Mouse (Mus musculus) megakaryocyte-erythroid progenitor cell, adult 5-6 weeks (primary cell): Measurements from ENCODE around the gene Pdcd6. TPM values are rescaled to one million over a fixed set of nuclear protein-coding genes. Genes with fewer than 3 reads are reported as not detected.
A peak's percentile ranks its signal among the peaks of the same experiment; 100 is the strongest.

Experiments used
- ATAC-seq: replicated peaks from 2 replicates; pipeline ENCODE4 v1.8.0; 2016; ENCODE audit warnings: mild to moderate bottlenecking, inconsistent platforms; ENCODE audit not compliant: severe bottlenecking, poor library complexity, low FRiP score, low TSS enrichment
- total RNA-seq, 2 experiments: library from RNA; stranded (forward) in 1 of 2; stranded (reverse) in 1 of 2; fragments of 200-1000, 215-1000 nt in 1 of 2; fragments of >200 nt in 1 of 2; fragmentation: Nextera tagmentation in 1 of 2; gene quantifications; 2 replicates each; pipeline ENCODE4 v1.2.3; 2014 to 2017

Pdcd6 gene
- total RNA-seq (2014; fragmentation: Nextera tagmentation) (102 and 146 TPM in 2 replicates), total RNA-seq (2017) (107 and 126 TPM in 2 replicates)

DNA sequence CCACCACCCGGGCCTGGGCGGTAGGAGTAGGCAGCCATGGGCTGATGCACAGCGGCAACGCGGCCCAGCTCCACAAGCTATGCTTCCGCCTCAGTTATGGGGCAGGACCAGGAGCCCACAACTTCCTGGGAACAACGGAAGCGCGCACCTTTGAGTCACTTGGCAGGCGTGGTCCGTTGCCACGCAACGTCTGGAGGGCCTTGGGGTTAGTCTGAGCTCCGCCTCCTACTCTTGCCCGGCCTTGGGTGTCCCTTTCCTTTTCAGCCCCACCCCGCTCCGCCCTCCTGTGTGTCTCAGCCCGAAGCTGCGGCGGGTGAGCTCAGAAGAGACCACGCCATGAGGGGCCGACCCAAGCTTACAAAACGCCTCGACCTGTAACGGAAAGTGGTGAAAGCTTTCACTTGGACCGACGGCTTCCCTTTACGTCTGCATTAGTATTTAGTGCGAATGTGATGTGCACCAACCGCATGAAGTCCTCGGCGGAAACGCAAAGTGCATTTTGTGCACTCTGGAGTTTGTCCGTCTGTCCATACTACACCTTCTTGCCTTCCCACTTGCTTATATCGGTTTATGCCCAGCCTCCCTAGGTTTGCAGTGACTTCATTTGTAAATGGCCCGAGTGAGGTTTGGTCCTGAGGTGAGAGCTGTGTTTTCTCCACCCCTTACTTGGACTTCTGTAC lies at the start of gene Pdcd6:
Gene Pdcd6 (minus strand): TSS at position 411 of the 680 bp plus-strand sequence.
- ATAC-seq = peak; percentile 99

- ATAC-seq = no peak
Measured at GRCm38 (mm10) chr13:74363859-74364235, 46.5 kb upstream of the Pdcd6 start, which contains the start of gene Lrrc14b. TSS of gene Lrrc14b (minus strand) at chr13:74364005.

- ATAC-seq = peak; percentile 20; the same call in 1 of the 2 replicates
Measured at GRCm38 (mm10) chr13:74363176-74363858, 45.9 kb upstream of the Pdcd6 start.

GRCm38 (mm10) chr13:74362218-74362617 lies 44.8 kb upstream of the Pdcd6 start:
- ATAC-seq = no peak

DNA sequence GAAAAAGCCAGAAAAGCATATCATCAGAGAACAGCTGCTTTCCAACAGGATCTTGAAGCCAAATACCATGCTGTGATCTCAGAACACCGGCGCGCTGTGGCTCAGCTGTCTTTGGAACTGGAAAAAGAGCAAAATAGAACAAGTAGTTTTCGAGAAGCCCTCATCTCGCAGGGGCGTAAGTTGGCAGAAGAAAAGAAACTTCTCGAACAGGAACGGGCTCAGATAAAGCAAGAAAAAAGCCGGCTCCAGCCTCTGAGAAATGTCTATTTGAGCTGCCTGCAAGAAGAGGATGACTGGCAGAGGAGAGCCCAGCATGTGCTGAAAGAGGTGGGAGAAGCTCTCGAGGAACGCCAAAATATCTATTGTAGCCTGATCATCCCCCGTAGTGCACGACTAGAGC lies 39.1 kb upstream of the Pdcd6 start:
- ATAC-seq = no peak

- peak; percentile 15; the same call in 1 of the 2 replicates for ATAC-seq
Measured at GRCm38 (mm10) chr13:74350435-74350906, 33.1 kb upstream of the Pdcd6 start.

DNA sequence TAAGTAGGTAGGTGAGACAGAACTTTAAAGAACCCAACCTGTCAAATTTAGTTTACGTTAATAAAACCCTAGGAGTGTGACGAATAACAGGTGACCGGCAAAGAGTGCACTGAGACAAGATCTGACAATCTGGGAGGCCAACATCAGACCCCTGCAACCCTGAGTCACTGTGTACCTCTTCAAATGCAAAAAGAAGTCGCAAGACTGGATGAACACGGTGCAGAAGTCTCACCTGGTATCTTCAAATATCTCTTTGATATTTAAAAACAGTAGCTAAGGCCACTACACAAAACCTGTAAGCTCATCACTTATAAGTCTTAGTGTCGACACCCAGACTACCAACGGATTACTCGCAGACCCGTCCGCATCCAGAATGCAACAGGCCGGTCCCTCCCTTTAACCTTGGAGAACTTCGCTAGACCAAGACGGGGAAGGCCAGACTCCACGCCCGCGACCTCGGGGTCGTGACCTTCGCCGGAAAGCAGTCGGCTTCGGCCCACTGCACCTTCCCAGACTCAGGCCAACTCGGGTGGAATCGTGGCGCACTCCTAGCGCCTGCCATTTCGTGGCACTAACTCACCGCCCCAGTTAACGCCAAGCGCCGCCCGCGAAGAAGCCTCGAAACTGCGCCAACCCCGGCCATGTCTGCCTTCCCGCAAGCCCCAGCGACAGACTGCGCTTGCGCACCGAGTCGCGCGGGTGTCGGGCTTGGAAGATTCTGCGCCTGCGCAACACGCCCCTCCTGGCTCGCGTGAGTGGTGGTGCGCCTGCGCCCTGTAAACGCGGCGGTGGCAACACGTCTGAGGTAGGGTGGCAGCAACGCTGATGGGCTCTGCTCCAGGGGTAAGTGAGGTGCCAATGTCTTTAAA lies 32.4 kb upstream of the Pdcd6 start, which contains the start of the genes Sdha and Ccdc127:
Gene Sdha (minus strand): TSS at position 715 of the 869 bp plus-strand sequence.
Gene Ccdc127 (plus strand): TSS at position 744 of the 869 bp plus-strand sequence.
- peak; percentile 98 for ATAC-seq

- peak; percentile 100 for ATAC-seq
Measured at GRCm38 (mm10) chr13:74341036-74341435, 23.7 kb upstream of the Pdcd6 start.

- no peak for ATAC-seq
Measured at GRCm38 (mm10) chr13:74329321-74329720, 11.9 kb upstream of the Pdcd6 start.

DNA sequence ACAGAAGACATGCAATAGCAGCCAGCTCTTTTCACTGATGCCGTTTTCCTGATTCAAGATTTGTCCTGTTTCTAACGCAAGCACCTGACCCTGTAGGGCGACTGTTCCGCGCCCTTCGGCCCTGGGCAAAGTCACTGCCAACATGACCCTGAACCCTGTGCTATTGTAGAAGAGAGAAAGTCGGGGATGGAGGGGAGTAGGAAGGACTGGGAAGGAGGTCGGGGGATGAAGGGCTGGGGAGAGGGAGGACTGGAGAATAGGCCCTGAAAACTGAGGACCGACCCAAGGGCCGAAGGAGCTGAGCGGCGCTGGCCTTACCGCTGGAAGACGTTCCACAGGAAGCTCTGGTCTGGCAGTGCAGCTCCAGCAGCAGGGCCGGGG lies 601 bp downstream of the Pdcd6 start:
- ATAC-seq = peak; percentile 16

DNA sequence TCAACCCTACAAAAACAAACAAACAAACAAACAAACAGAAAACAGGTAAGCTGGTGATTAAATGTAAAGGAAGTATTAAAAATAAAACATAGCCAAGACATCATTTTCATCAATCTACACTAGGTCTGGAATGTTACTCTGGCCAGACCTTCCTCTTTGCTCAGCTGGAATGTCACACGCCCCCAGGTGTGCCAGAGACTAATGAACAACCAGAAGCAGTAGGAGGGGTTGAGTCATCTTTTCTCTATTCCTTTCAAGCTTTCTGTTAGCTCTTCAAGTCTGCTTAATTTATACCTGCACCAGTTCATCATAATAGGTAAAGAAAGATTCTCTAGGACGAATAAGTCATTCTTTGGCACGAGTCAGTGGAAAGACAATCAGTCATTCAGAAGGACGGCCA lies 994 bp downstream of the Pdcd6 start:
- no peak for ATAC-seq

DNA sequence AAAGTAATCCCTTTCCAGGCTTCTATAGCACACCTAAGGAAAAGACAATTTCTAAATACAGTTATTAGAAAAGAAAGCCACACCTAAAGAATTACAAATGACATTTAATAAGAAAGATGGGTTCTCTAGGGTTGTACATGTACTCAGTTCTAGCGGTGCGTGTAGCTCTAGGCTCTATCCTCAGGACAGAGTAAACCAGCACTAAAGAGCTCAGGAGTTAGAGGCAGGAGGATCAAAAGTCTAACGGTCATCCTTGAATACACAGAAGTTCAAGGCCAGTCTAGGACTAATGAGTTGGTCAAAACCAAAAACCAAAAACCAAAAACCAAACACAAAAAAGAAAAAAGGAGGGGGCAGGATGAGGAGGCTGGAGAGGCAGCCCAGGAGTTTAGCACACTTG lies 2.8 kb downstream of the Pdcd6 start:
- no peak for ATAC-seq

GRCm38 (mm10) chr13:74305780-74306179 lies 11.6 kb downstream of the Pdcd6 start:
- ATAC-seq = no peak

- ATAC-seq = no peak
Measured at GRCm38 (mm10) chr13:74305380-74305779, 12.0 kb downstream of the Pdcd6 start.

- ATAC-seq = no peak; the same call in 1 of the 2 replicates
Measured at GRCm38 (mm10) chr13:74302050-74303037, 15.0 kb downstream of the Pdcd6 start.

- ATAC-seq = peak; percentile 23; the same call in 1 of the 2 replicates
Measured at GRCm38 (mm10) chr13:74301607-74301984, 15.8 kb downstream of the Pdcd6 start.

DNA sequence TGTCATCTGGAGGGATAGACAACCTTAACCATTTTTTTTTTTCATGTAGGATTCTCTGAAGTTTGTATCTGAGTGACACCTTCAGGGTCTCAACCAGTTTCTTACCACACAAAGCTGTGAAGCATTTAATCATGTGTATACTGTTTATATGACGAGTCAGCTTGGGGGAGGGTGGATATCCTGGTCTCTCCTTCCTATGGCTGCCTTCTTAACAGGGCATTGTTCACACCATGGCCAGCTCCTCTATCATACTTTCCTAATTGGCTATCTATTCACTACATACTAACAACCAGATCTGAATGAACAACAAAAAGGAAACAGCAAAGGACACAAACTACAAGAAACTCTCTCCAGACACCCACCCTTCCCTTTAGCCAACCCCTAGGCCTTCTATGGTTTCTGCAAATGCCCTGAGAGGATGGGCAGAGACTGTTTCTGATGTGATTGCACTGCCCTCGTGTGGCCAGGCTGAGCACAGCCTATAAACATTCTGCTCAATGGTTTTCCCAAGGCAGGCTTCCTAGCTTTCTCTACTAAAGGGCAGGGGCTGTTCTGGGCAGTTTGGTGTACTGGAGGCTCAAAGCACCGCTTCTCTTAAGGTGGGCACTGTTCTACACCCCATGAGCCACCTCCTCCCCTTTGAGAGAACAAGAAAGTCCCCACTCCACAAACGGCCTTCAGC lies 16.3 kb downstream of the Pdcd6 start:
- ATAC-seq = peak; percentile 82

- no peak for ATAC-seq
Measured at GRCm38 (mm10) chr13:74296376-74296775, 21.0 kb downstream of the Pdcd6 start.
